Mouse (Mus musculus) megakaryocyte, embryonic 14.5 days (primary cell): ENCODE data around the gene Esrra. TPM values are rescaled to one million over a fixed set of nuclear protein-coding genes. Genes with fewer than 3 reads are reported as not detected.

Source experiments
- H3K27me3 ChIP-seq: replicated peaks from 2 replicates; pipeline ENCODE3; 2012; ENCODE audit warnings: inconsistent platforms
- H3K36me3 ChIP-seq: replicated peaks from 2 replicates; pipeline ENCODE3; 2012; ENCODE audit warnings: low read length, inconsistent platforms, mixed read lengths
- H3K4me1 ChIP-seq: 2 replicates; pipeline ENCODE4 v1.6.1; 2012; ENCODE audit warnings: inconsistent platforms
- H3K4me3 ChIP-seq: replicated peaks from 2 replicates; pipeline ENCODE3; 2012; ENCODE audit warnings: moderate library complexity, mild to moderate bottlenecking, inconsistent platforms
- H3K9me3 ChIP-seq: 2 replicates; pipeline ENCODE4 v1.6.1; 2012; ENCODE audit warnings: inconsistent platforms
- FLI1 ChIP-seq: IDR thresholded peaks from 2 replicates; pipeline ENCODE4 v1.6.1; 2012; ENCODE audit warnings: low read length, inconsistent platforms, mixed read lengths
- GATA1 ChIP-seq: IDR thresholded peaks from 3 replicates; pipeline ENCODE4 v1.6.1; 2012; ENCODE audit warnings: mixed read lengths, low read length, inconsistent platforms, borderline replicate concordance
- polyA plus RNA-seq: library from polyadenylated mRNA; stranded (reverse); fragments of >175 nt; gene quantifications from 2 replicates; pipeline ENCODE4 v1.2.3, GENCODE M21; 2012; ENCODE audit warnings: low replicate concordance; ENCODE audit not compliant: insufficient read depth

Esrra gene
- polyA plus RNA-seq, 1 experiment = 56.1 TPM

DNA sequence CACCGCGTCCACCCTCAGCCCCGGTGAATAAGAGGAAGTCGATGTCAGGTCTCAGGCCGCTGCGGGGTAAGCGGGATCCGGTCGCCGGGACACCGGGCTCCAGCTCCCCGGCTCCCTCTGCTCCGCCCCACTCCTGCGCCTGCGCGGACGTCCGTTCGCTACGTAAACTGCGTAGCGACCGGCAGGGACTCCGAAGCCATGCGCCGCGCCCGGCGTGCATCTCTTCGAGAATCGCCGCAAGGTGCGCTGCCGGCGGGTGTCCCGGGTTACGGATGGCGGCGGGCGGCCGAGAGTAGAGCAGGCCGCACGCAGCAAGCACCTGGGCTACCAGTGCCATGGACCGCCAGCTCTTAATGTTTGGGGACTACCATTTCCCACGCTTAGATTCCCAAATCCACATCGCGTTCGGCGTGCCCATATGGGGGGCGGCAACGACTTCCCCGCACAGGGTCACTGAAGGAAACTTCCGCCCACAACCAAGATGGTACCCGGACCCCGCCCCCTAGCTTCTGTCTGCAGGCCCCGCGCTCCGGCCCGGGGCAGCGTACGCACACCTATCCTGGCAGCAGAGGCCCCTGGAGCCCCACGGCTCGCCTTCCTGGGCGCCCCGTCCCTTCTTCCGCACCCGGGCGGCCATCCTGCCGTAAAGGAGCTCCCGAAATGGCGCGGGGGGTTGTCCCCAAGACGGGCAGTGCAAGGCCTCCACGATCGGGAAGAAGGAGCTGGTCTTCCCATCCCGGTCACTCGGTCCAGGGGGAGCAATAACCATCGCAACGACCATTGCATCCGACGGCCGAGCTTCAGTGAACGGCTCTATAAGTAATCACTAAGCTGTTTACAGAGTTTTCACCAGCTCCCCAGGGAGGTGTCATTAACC lies 20.0 kb upstream of the Esrra start, which contains the start of gene Bad:
TSS of gene Bad (plus strand) at position 490 of the 877 bp plus-strand sequence.
- TF ChIP-seq FLI1 (no peak), GATA1 (no peak)
- peaks cover 63% of the 10 kb centered on the region for H3K4me1 ChIP-seq
- H3K9me3 ChIP-seq = no peaks in the 10 kb centered on the region
- H3K27me3 ChIP-seq = no peaks in the 10 kb centered on the region
- H3K4me3 ChIP-seq = peak within 1 kb of the TSS; percentile 98
- peaks cover 52% of the 10 kb centered on the region for H3K36me3 ChIP-seq

DNA sequence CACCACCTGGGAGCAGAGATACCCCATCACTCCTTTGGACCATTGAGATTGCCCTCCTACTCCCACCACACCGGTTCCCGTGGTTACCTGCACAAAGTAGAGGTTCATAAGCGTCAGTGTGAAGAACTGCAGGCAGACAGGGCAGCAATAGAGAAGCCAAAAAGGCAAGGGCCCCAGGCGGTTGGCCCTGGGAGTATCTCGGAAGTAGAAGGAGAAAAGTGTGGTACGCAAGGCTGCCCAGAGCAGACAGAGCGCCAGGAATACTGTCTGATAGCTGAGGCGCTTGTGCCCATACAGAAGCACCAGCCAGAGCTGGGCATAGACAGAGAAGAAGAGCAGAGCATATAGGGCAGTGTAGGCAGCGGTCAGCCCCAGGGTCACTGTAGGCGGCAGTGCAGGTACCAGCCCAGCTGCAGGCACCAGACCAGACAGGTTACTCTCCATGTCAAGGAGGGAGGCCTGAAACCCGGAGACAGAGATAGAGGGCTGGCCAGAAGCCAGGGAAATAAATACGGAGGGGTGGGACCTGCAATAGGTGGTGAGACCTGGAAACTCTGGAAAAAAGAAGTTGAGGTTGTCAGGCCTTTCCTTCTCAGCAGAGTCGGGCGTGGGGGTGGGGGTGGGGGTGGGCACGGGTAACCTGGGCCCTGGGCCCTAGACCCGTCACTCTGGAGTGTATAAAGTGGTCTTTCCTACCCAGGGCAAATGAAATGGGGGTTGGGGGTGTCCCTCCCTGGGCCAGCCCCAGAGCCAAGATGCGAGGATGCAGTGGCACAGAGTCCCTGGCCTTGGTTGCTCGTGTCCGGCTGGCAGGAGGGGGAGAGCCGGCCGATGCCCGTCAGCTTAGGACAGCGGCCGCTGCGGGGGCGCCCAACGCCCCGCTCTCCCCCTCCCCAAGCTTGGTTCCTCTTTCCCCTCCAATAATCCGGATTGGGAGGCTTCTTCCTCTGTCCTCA lies 19.1 kb upstream of the Esrra start:
- TF ChIP-seq GATA1 (no peak), FLI1 (no peak)
- Histone ChIP-seq H3K27me3 (peaks cover 6% of the 10 kb centered on the region), H3K9me3 (no peaks in the 10 kb centered on the region), H3K36me3 (peaks cover 43% of the 10 kb centered on the region), H3K4me3 (peak overlapping the region; percentile 98), H3K4me1 (peaks cover 56% of the 10 kb centered on the region)

DNA sequence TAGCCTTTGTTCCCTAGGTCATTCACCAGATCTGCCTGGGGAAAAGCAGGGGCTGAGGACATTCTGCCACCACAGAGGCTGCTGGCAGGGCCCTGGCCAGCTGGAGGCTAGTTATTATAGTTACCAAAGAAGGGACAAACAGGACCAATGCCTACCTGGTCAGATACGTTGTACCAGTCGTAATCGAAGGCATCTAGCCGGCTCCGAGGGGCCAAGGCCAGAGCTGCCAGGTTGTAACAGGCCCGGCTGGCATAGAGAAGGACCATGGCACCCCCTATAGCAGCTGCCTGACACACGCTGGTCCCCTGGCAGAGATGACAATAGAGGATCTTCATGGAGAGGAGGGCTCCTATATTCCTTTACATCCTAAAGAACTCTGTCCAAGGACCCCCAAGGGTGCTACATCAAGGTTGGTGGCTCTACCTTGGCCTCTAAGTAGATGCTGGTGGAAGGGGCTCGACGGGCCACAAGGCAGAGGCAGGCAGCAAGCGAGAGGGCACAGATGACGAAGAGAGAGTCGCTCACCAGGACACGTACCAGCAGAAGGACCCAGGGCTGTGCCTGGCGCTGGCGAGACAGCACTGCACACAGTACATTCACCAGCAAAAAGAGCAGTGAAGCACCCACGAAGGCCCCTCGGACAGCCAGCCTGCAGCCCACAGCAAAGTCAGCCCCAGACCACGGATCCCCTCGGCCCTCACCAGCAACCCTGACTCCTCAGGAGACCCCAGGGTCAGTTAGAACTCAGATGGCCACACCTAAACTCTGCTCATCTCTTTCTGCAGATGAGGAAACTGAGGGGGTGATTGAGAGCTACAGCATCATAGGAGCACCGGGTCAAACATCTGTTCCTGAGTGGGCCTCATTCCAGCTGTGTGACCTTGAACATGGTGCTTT lies 17.7 kb upstream of the Esrra start:
- Histone ChIP-seq H3K4me1 (peaks cover 49% of the 10 kb centered on the region), H3K9me3 (no peaks in the 10 kb centered on the region), H3K27me3 (peaks cover 18% of the 10 kb centered on the region), H3K36me3 (peaks cover 35% of the 10 kb centered on the region), H3K4me3 (peak overlapping the region; percentile 50)
- no peak for TF ChIP-seq GATA1
- TF ChIP-seq FLI1 = no peak

DNA sequence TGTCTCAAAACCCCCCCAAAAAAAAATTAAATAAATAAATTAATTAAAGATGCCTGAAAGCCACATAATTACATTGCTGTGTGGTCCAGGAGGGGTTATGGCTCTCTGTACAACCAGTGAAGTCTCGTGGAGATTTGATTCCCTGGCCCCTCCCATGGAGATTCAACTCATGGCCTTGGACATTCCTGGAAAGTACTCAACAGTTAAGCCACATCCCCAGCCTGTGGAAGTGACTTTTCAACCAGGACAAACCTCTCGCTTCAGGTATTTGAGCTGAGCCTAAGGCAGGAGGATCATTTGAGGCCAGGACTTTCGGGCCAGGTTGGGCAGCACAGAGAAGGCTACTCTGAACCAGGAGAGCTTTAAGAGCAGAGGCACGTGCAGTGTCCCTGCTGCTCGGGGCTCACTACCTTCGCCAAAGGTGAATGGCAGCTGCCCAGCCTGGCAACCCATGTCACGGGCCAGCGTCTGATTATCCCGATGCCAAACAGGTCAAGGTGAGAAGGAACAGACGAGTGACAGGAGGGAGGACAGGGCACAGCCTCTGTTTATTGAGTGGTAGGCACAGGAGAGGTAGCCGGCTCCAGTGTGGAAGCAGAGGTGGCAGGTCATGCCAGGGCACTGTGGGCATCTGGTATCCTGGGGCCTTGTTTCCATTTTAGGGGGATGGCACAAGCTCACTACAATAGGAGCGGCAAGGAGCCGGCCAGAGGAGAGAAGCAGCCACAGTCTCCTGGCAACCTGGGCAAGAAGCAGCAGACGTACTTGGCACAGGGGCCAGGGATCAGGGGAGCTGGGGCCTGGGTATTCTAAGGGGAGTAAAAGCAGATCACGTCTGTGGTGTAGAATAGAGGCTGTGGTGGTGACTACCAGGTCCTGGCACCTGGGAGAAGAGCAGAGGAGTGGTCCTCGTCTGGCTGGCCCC lies 16.2 kb upstream of the Esrra start:
- peaks cover 33% of the 10 kb centered on the region for H3K27me3 ChIP-seq
- no peak for TF ChIP-seq FLI1
- TF ChIP-seq GATA1 = no peak
- no peaks in the 10 kb centered on the region for H3K9me3 ChIP-seq

DNA sequence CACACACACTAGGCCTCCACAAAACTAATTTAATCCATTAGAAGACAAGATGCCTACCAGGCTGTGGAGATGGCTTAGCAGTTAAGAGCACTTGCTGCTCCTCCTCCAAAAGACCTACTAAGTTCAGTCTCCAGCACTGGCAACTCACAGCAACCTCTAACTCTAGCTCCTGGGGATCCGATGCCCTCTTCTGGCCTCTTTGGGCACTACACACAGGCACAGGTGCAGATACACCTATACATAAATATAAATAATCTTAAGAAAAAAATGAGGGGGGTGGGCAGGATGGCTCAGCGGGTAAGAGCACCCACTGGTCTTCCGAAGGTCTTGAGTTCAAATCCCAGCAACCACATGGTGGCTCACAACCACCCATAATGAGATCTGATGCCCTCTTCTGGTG lies 14.7 kb upstream of the Esrra start:
- Histone ChIP-seq H3K27me3 (peaks cover 48% of the 10 kb centered on the region), H3K4me1 (peaks cover 59% of the 10 kb centered on the region), H3K36me3 (peaks cover 29% of the 10 kb centered on the region), H3K4me3 (no peak overlapping the region), H3K9me3 (no peaks in the 10 kb centered on the region)
- TF ChIP-seq FLI1 = no peak
- TF ChIP-seq GATA1 = no peak

More for the DNA sequence above, 16.2 kb upstream of the Esrra start:
- H3K4me1 ChIP-seq = peaks cover 51% of the 10 kb centered on the region
- peaks cover 29% of the 10 kb centered on the region for H3K36me3 ChIP-seq
- H3K4me3 ChIP-seq = no peak overlapping the region

DNA sequence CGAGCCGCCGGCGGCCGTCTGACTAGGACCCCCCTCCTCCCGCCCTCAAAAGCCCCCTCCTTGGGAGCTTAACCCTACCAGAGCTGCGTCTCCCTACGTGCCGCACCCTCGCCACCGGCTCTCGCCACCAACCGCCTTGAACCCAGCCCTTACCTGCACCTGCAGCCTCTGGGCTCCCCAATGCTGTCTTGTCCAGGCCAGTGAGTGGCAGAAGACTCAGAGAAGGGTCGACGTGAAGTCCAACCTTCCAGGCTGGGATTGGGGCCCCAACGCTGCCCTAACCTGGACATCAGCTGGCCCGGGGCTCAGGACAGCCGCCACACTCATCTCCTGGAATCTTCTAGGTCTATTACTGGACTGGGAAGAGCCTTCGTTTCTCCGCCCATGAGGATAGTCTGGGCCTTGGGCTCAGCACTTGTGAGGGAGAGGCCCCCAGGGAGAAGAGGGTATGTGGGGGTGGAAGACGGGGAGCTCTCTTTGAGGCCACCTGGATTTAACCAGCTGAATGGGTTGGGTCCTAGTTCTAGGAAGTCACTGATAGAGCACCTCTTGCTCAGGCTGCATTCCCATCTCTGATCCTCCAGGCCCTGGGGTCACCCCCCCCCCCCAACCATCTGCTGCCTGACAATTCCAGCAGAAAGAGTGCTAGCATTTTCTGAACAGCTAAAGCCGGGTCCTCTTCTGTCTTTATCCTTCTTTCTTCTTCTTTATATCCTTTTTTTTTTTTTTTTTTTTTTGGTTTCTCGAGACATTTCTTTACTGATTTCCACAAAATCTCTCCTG lies 12.8 kb upstream of the Esrra start, which contains the start of gene Kcnk4:
TSS of gene Kcnk4 (minus strand) at position 321 of the 783 bp plus-strand sequence.
- H3K27me3 ChIP-seq = peaks cover 59% of the 10 kb centered on the region
- no peak for TF ChIP-seq FLI1
- TF ChIP-seq GATA1 = no peak
- H3K9me3 ChIP-seq = no peaks in the 10 kb centered on the region
- H3K4me1 ChIP-seq = peaks cover 49% of the 10 kb centered on the region
- H3K4me3 ChIP-seq = peak within 1 kb of the TSS; percentile 89
- H3K36me3 ChIP-seq = peaks cover 20% of the 10 kb centered on the region

DNA sequence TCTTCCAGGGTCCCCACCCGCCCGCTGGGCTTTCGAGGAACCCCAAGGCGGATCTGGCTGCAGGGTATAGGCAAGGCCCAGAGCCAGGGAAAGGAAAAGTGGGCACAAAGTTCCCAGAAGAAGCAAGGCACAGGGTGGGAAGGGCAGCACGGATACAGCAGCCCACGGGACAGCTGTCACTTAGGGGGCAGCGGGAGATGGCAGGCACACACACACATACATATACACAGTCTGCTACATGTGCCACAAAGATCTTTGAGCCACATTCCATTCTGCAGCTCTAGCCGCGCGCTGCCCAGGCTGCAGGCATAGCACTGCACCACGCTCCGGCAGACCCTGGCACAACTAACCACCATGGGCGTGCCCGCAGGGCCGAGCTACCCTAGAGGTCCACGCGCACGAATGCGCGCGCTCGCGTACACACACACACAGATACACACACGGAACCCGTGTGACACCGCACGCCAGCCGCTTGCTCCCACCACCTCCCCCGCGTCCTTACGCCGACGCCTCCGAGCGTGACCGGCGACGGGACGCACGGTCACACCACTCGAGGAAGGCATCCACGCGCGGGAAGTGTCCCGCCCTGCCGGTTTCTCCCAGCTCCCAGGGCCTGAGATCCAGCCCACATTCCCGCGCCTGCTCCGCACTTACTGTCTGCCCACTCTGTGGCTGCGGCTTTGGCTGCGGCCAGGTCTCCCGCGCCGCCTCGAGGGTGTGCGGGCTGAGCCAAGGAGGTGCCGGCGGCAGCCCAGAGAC lies 12.0 kb upstream of the Esrra start:
- H3K9me3 ChIP-seq = no peaks in the 10 kb centered on the region
- peaks cover 12% of the 10 kb centered on the region for H3K36me3 ChIP-seq
- TF ChIP-seq GATA1 (no peak), FLI1 (no peak)
- peaks cover 44% of the 10 kb centered on the region for H3K4me1 ChIP-seq
- H3K4me3 ChIP-seq = peak overlapping the region; percentile 89
- H3K27me3 ChIP-seq = peaks cover 65% of the 10 kb centered on the region
